In the genomic region with DNA sequence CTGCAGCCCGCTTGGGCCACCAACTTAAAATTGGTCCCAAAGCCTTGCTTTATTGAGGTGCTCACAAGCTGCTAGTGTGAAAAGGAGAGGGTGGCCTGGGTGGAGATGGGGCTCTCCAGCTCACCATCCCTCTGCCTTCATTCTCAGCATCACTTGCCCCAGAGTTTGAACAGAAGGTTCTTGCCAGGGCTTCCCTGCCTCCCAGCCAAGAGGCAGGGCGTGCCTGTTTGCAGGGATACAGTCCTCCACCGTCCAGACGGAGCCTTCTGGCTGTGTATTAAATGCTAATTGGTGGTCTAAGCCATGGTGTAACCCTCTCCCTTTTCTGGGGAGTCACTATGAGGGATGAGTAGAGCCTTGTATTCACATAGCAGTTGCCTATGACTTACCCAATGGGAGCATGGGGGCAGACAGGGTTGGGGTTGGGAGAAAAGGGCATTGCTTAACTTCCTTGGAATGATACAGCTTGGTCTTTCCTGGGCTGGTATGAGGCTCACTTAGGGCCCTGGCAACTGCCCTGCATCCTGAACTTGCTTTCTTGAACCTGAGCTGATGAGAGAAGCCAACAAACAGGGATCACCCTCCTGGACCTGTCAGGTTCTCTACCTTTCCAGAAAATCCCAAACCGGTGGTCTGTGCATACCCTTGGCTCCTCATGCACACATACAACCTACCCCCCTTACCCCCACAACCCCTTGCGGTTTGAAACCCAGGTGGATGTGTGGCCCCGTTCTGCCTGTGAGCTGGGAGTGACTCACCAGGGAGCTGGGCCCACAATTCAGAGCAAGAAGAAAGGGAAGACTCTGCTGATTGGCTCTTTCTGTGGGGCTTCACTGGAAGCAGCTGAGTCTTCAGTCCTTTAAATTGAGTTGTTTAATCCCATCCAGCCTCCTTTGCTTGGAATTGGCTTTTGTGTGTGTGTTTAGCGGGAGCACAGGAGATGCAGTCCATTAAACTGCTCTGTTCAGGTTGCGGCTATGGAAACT, we compare ENCODE assay signal across 17 mouse cellular contexts. TPM values are rescaled to one million over a fixed set of nuclear protein-coding genes. Genes with fewer than 3 reads are reported as not detected.
A peak's percentile ranks its signal among the peaks of the same experiment; 100 is the strongest.
DNase-seq lines count a peak whose midpoint lies in the region; ATAC-seq and TF ChIP-seq lines count a peak whose summit lies in the region.
"Had no signal": no experiment of that assay in that cellular context is flagged by ENCODE, and none has a peak within 500 bp of the region (broad histone marks: within the 10 kb centered on the region; RNA-seq: fewer than 3 reads in every experiment).

No protein-coding gene starts in this region.

- TF ChIP-seq CTCF in layer of hippocampus, adult 2 months (conservative IDR thresholded peaks at IDR 0.05), result no peak
- TF ChIP-seq CTCF in brain, embryonic 14.5 days (IDR thresholded peaks at IDR 0.05; ENCODE audit: borderline replicate concordance, extremely low read depth, insufficient read depth, insufficient read length), result no peak

- no peaks in the 10 kb centered on the region for H3K9me3 ChIP-seq in midbrain, embryonic 16.5 days (replicated peaks; ENCODE audit: control insufficient read depth, low read length, poor library complexity, severe bottlenecking)
- no peaks in the 10 kb centered on the region for H3K9me3 ChIP-seq in limb, embryonic 10.5 days (replicated peaks)
- H3K9me3 ChIP-seq: liver, embryonic 12.5 days; megakaryocyte, embryonic 14.5 days; neural tube, embryonic 13.5 days had no signal

- H3K27me3 ChIP-seq in midbrain, embryonic 16.5 days (ENCODE audit: control insufficient read depth, insufficient read depth, low read depth, low read length), result no peaks in the 10 kb centered on the region
- H3K27me3 ChIP-seq in limb, embryonic 10.5 days (ENCODE audit: low read depth, poor library complexity, severe bottlenecking), result no peaks in the 10 kb centered on the region
- H3K27me3 ChIP-seq: liver, embryonic 12.5 days; megakaryocyte, embryonic 14.5 days; neural tube, embryonic 13.5 days had no signal

- DNase-seq in frontal cortex, postnatal 25 days (ENCODE audit: low spot score in 2 of 2), result no peak
- DNase-seq in layer of hippocampus, adult 2 months (ENCODE audit: low spot score in 2 of 2), result no peak
- DNase-seq in layer of hippocampus, adult 9-11 months, result no peak
- peak; percentile 42 for DNase-seq in brain, embryonic 14.5 days (ENCODE audit: low read depth)
- no peak for DNase-seq in limb, embryonic 10.5 days (ENCODE audit: low spot score)
- DNase-seq: adrenal gland, postnatal 10 days; gastrocnemius, postnatal 14 days; heart, postnatal 4 days; thymus, postnatal 4 days had no signal

- peak overlapping the region; percentile 36; the same call in 1 of the 2 replicates for H3K27ac ChIP-seq in layer of hippocampus, adult 2 months
- H3K27ac ChIP-seq in midbrain, embryonic 16.5 days (ENCODE audit: low read length), result peak overlapping the region; percentile 39; the same call in 1 of the 2 replicates
- no peak overlapping the region for H3K27ac ChIP-seq in limb, embryonic 10.5 days
- H3K27ac ChIP-seq: liver, embryonic 12.5 days; neural tube, embryonic 13.5 days had no signal

- no peak overlapping the region for H3K4me2 ChIP-seq in midbrain, embryonic 16.5 days (ENCODE audit: low read length)
- H3K4me2 ChIP-seq: heart, embryonic 11.5 days; liver, embryonic 12.5 days; neural tube, embryonic 13.5 days had no signal

- peaks cover 10% of the 10 kb centered on the region for H3K36me3 ChIP-seq in midbrain, embryonic 16.5 days (ENCODE audit: control insufficient read depth, insufficient read depth, low read length)
- H3K36me3 ChIP-seq in limb, embryonic 10.5 days, result peaks cover 76% of the 10 kb centered on the region

- WGBS in midbrain, embryonic 16.5 days, result 56% methylated on average over 9 of the region's 9 CpGs
- 93% methylated on average over 9 of the region's 9 CpGs for WGBS in limb, embryonic 10.5 days

- no peaks in the 10 kb centered on the region for H3K4me1 ChIP-seq in midbrain, embryonic 16.5 days (ENCODE audit: control insufficient read depth, insufficient read depth, low read length)
- no peaks in the 10 kb centered on the region for H3K4me1 ChIP-seq in limb, embryonic 10.5 days
- H3K4me1 ChIP-seq: liver, embryonic 12.5 days; neural tube, embryonic 13.5 days had no signal

- no peak for TF ChIP-seq POLR2A in brain, embryonic 14.5 days (IDR thresholded peaks at IDR 0.05; ENCODE audit: borderline replicate concordance, extremely low read depth, insufficient read depth, insufficient read length, poor library complexity, severe bottlenecking)

- H3K4me3 ChIP-seq in layer of hippocampus, adult 2 months, result no peak overlapping the region
- no peak overlapping the region for H3K4me3 ChIP-seq in midbrain, embryonic 16.5 days (ENCODE audit: low read depth, low read length)
- H3K4me3 ChIP-seq in limb, embryonic 10.5 days, result no peak overlapping the region
- H3K4me3 ChIP-seq: liver, embryonic 12.5 days; megakaryocyte, embryonic 14.5 days; neural tube, embryonic 13.5 days had no signal

- ATAC-seq in frontal cortex, adult (ENCODE audit: low TSS enrichment), result peak; percentile 28; the same call in 1 of the 2 replicates
- ATAC-seq in midbrain, embryonic 16.5 days, result no peak
- ATAC-seq: intestine, postnatal 0 days; liver, embryonic 12.5 days; lung, postnatal 0 days had no signal

- H3K9ac ChIP-seq in midbrain, embryonic 16.5 days (ENCODE audit: low read depth, low read length), result no peak overlapping the region
- H3K9ac ChIP-seq: liver, embryonic 12.5 days; neural tube, embryonic 13.5 days had no signal

RNA-seq across cellular contexts. Expression of gene Vac14, which starts 36.0 kb away (rescaled TPM):
- total RNA-seq in layer of hippocampus, adult 2 months (2021), result 10 to 100 TPM; 22.8 to 23.4 TPM
- 45.9 and 48.6 TPM in 2 replicates for polyA plus RNA-seq in brain, embryonic 14.5 days (2012; rRNA removed)
- polyA plus RNA-seq in midbrain, embryonic 16.5 days (2015; fragmentation: Nextera tagmentation; extraction: Ambion mirVana), result 25.2 and 28.5 TPM in 2 replicates
- 30.8 and 32.3 TPM in 2 replicates for polyA plus RNA-seq in limb, embryonic 10.5 days (2016; fragmentation: Nextera tagmentation; extraction: Ambion mirVana)
